Comparison of ENCODE assay signal across 9 mouse cellular contexts in the genomic region with DNA sequence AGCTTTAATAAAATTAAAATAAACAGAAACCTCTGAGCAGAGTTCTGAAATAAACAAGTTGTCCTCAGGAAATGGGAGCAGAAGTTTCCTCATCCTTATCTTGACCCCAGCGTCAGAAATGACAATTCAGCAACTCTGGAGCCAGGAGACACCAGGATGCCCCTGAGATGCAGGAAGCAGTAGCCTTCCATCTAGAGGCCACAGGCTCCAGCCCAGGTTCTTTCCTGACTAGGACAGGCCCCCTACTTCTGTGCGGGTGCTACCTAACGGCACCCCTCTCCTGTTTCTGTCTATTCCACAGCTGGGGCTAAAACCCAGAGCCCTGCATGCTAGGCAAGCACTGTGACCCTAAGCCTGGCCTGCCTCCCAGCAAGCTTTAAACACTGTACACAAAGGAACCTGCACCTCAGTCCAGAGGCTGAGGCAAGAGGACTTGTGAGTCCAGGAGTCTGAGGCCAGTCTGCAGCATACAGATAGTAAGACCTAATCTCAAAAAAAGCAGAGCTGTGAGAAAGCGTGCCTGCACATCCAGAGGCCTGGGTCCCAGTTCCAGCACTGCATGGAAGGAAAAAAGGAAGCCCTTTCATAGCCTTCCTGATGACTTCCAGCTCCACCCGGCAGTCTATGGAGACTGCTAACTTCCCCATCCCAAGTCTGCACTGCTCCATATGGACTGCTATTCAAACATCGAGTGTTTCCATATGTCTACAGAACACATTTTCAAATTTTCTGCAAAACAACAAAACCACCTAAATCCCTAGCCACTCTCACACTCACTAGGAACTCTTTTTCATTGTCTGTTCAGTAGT. TPM values are rescaled to one million over a fixed set of nuclear protein-coding genes. Genes with fewer than 3 reads are reported as not detected.
DNase-seq lines count a peak whose midpoint lies in the region; ATAC-seq lines count a peak whose summit lies in the region.
"Had no signal": no experiment of that assay in that cellular context is flagged by ENCODE, and none has a peak within 500 bp of the region (broad histone marks: within the 10 kb centered on the region; RNA-seq: fewer than 3 reads in every experiment).

No protein-coding gene starts in this region.

- no peaks in the 10 kb centered on the region for H3K9me3 ChIP-seq in midbrain, embryonic 11.5 days (ENCODE audit: control insufficient read depth, low read length)
- no peaks in the 10 kb centered on the region for H3K9me3 ChIP-seq in midbrain, embryonic 10.5 days (replicated peaks)
- H3K9me3 ChIP-seq in liver, embryonic 15.5 days (replicated peaks) = no peaks in the 10 kb centered on the region
- no peaks in the 10 kb centered on the region for H3K9me3 ChIP-seq in neural tube, embryonic 15.5 days (replicated peaks)

- no peak overlapping the region for H3K9ac ChIP-seq in midbrain, embryonic 11.5 days (ENCODE audit: low read length)
- no peak overlapping the region for H3K9ac ChIP-seq in liver, embryonic 15.5 days
- H3K9ac ChIP-seq in neural tube, embryonic 15.5 days (replicated peaks) = no peak overlapping the region

- no peaks in the 10 kb centered on the region for H3K4me1 ChIP-seq in midbrain, embryonic 11.5 days (ENCODE audit: control insufficient read depth, insufficient read depth, low read length)
- peaks cover 4% of the 10 kb centered on the region; the same call in 1 of the 2 replicates for H3K4me1 ChIP-seq in midbrain, embryonic 10.5 days
- H3K4me1 ChIP-seq in liver, embryonic 15.5 days (replicated peaks) = peaks cover 25% of the 10 kb centered on the region
- H3K4me1 ChIP-seq in neural tube, embryonic 15.5 days = peaks cover 16% of the 10 kb centered on the region

- no peak overlapping the region for H3K4me2 ChIP-seq in midbrain, embryonic 11.5 days
- no peak overlapping the region for H3K4me2 ChIP-seq in liver, embryonic 15.5 days
- H3K4me2 ChIP-seq in neural tube, embryonic 15.5 days = no peak overlapping the region

- no peak overlapping the region for H3K27ac ChIP-seq in midbrain, embryonic 11.5 days (ENCODE audit: low read depth, low read length)
- no peak overlapping the region for H3K27ac ChIP-seq in midbrain, embryonic 10.5 days (replicated peaks)
- H3K27ac ChIP-seq in liver, embryonic 15.5 days (replicated peaks) = peak overlapping the region; percentile 59
- no peak overlapping the region for H3K27ac ChIP-seq in neural tube, embryonic 15.5 days (replicated peaks)
- H3K27ac ChIP-seq: layer of hippocampus, adult 2 months had no signal

- WGBS in midbrain, embryonic 11.5 days = 86% methylated on average over 6 of the region's 6 CpGs
- WGBS in midbrain, embryonic 10.5 days = 86% methylated on average over 6 of the region's 6 CpGs
- 32% methylated on average over 6 of the region's 6 CpGs for WGBS in liver, embryonic 15.5 days (ENCODE audit: insufficient replicate concordance)
- 80% methylated on average over 6 of the region's 6 CpGs for WGBS in neural tube, embryonic 15.5 days

- no peak overlapping the region for H3K4me3 ChIP-seq in midbrain, embryonic 11.5 days (ENCODE audit: low read depth, low read length)
- H3K4me3 ChIP-seq in midbrain, embryonic 10.5 days = no peak overlapping the region
- no peak overlapping the region for H3K4me3 ChIP-seq in liver, embryonic 15.5 days (replicated peaks)
- no peak overlapping the region for H3K4me3 ChIP-seq in neural tube, embryonic 15.5 days (replicated peaks)
- H3K4me3 ChIP-seq: layer of hippocampus, adult 2 months had no signal

- ATAC-seq in midbrain, embryonic 11.5 days (ENCODE audit: low FRiP score) = no peak
- peak; percentile 35; the same call in 1 of the 2 replicates for ATAC-seq in liver, embryonic 15.5 days (ENCODE audit: insufficient read depth)
- ATAC-seq in neural tube, embryonic 15.5 days (ENCODE audit: low FRiP score) = no peak

- DNase-seq in midbrain, embryonic 11.5 days (ENCODE audit: low spot score, missing footprints) = peak; percentile 6
- no peak for DNase-seq in midbrain, embryonic 10.5 days (ENCODE audit: low spot score)
- DNase-seq in kidney, adult 8-10 months = peak; percentile 48 to 66
- DNase-seq in right cerebral cortex, postnatal 4 days = no peak
- DNase-seq in layer of hippocampus, postnatal 10 days (ENCODE audit: low spot score in 2 of 2) = no peak
- DNase-seq in retina, embryonic 14.5 days (ENCODE audit: low spot score) = no peak

- H3K36me3 ChIP-seq in midbrain, embryonic 11.5 days (ENCODE audit: control insufficient read depth, insufficient read depth, low read length) = no peaks in the 10 kb centered on the region
- peaks cover 13% of the 10 kb centered on the region for H3K36me3 ChIP-seq in midbrain, embryonic 10.5 days
- H3K36me3 ChIP-seq in liver, embryonic 15.5 days (replicated peaks) = no peaks in the 10 kb centered on the region
- no peaks in the 10 kb centered on the region for H3K36me3 ChIP-seq in neural tube, embryonic 15.5 days

- no peaks in the 10 kb centered on the region for H3K27me3 ChIP-seq in midbrain, embryonic 11.5 days (ENCODE audit: control insufficient read depth, insufficient read depth, low read length)
- H3K27me3 ChIP-seq in midbrain, embryonic 10.5 days (ENCODE audit: low read depth, poor library complexity, severe bottlenecking) = no peaks in the 10 kb centered on the region
- no peaks in the 10 kb centered on the region for H3K27me3 ChIP-seq in liver, embryonic 15.5 days
- no peaks in the 10 kb centered on the region for H3K27me3 ChIP-seq in neural tube, embryonic 15.5 days (replicated peaks)

RNA-seq across cellular contexts. Expression of gene Snx8, which starts 18.4 kb away (rescaled TPM):
- 7.4 and 9.9 TPM in 2 replicates for polyA plus RNA-seq in midbrain, embryonic 11.5 days (2014; fragmentation: Nextera tagmentation; extraction: Ambion mirVana)
- 24.4 and 24.5 TPM in 2 replicates for polyA plus RNA-seq in midbrain, embryonic 10.5 days (2016; fragmentation: Nextera tagmentation; extraction: Ambion mirVana)
- polyA plus RNA-seq in liver, embryonic 15.5 days (2015; fragmentation: Nextera tagmentation; extraction: Ambion mirVana) = 9.8 and 12.5 TPM in 2 replicates
- total RNA-seq in layer of hippocampus, postnatal 10 days (2021) = 10 to 100 TPM; 14.9 to 15.5 TPM
- polyA plus RNA-seq in neural tube, embryonic 15.5 days (2015; fragmentation: Nextera tagmentation; extraction: Ambion mirVana) = 30.0 and 36.7 TPM in 2 replicates

RNA-seq across cellular contexts. Expression of gene Mrm2, which starts 39.0 kb away (rescaled TPM):
- polyA plus RNA-seq in midbrain, embryonic 11.5 days (2014; fragmentation: Nextera tagmentation; extraction: Ambion mirVana) = 21.4 and 22.4 TPM in 2 replicates
- polyA plus RNA-seq in midbrain, embryonic 10.5 days (2016; fragmentation: Nextera tagmentation; extraction: Ambion mirVana) = 21.9 and 23.0 TPM in 2 replicates
- 8.4 and 8.5 TPM in 2 replicates for polyA plus RNA-seq in liver, embryonic 15.5 days (2015; fragmentation: Nextera tagmentation; extraction: Ambion mirVana)
- 1 to 10 TPM; 8.4 to 9.4 TPM for total RNA-seq in layer of hippocampus, postnatal 10 days (2021)
- 20.8 and 22.3 TPM in 2 replicates for polyA plus RNA-seq in neural tube, embryonic 15.5 days (2015; fragmentation: Nextera tagmentation; extraction: Ambion mirVana)

RNA-seq across cellular contexts. Expression of gene Eif3b, which starts 48.5 kb away (rescaled TPM):
- polyA plus RNA-seq in midbrain, embryonic 11.5 days (2014; fragmentation: Nextera tagmentation; extraction: Ambion mirVana) = 163 and 166 TPM in 2 replicates
- 145 and 153 TPM in 2 replicates for polyA plus RNA-seq in midbrain, embryonic 10.5 days (2016; fragmentation: Nextera tagmentation; extraction: Ambion mirVana)
- polyA plus RNA-seq in liver, embryonic 15.5 days (2015; fragmentation: Nextera tagmentation; extraction: Ambion mirVana) = 76.2 and 93.5 TPM in 2 replicates
- 100 to 1,000 TPM; 126 to 128 TPM for total RNA-seq in layer of hippocampus, postnatal 10 days (2021)
- 80.0 and 93.1 TPM in 2 replicates for polyA plus RNA-seq in neural tube, embryonic 15.5 days (2015; fragmentation: Nextera tagmentation; extraction: Ambion mirVana)

RNA-seq across cellular contexts. Expression of gene Nudt1, which starts 49.2 kb away (rescaled TPM):
- polyA plus RNA-seq in midbrain, embryonic 11.5 days (2014; fragmentation: Nextera tagmentation; extraction: Ambion mirVana) = 41.2 and 48.5 TPM in 2 replicates
- polyA plus RNA-seq in midbrain, embryonic 10.5 days (2016; fragmentation: Nextera tagmentation; extraction: Ambion mirVana) = 54.9 and 58.6 TPM in 2 replicates
- 22.1 and 22.8 TPM in 2 replicates for polyA plus RNA-seq in liver, embryonic 15.5 days (2015; fragmentation: Nextera tagmentation; extraction: Ambion mirVana)
- total RNA-seq in layer of hippocampus, postnatal 10 days (2021) = 1 to 10 TPM; 5.8 to 7.5 TPM
- polyA plus RNA-seq in neural tube, embryonic 15.5 days (2015; fragmentation: Nextera tagmentation; extraction: Ambion mirVana) = 29.3 and 35.7 TPM in 2 replicates

RNA-seq across cellular contexts. Expression of gene Mad1l1, which starts 49.3 kb away (rescaled TPM):
- 37.5 and 44.2 TPM in 2 replicates for polyA plus RNA-seq in midbrain, embryonic 11.5 days (2014; fragmentation: Nextera tagmentation; extraction: Ambion mirVana)
- 57.9 and 59.9 TPM in 2 replicates for polyA plus RNA-seq in midbrain, embryonic 10.5 days (2016; fragmentation: Nextera tagmentation; extraction: Ambion mirVana)
- polyA plus RNA-seq in liver, embryonic 15.5 days (2015; fragmentation: Nextera tagmentation; extraction: Ambion mirVana) = 21.0 and 22.8 TPM in 2 replicates
- 10 to 100 TPM; 20.1 to 20.7 TPM for total RNA-seq in layer of hippocampus, postnatal 10 days (2021)
- 29.6 and 34.3 TPM in 2 replicates for polyA plus RNA-seq in neural tube, embryonic 15.5 days (2015; fragmentation: Nextera tagmentation; extraction: Ambion mirVana)

Comparison
In these comparisons a context has a peak if more than half of its experiments do, and no peak if none do; other contexts are left out.
1. DNase-seq: peak in midbrain, embryonic 11.5 days (single experiment) and kidney, adult 8-10 months (2 of 2); none in midbrain, embryonic 10.5 days (single experiment), right cerebral cortex, postnatal 4 days (single experiment), layer of hippocampus, postnatal 10 days (0 of 2) and retina, embryonic 14.5 days (single experiment).